Mouse (Mus musculus): ENCODE measurements at regions not wholly inside any gene's neighbourhood (a gene's known extent, or its start where the extent isn't known, plus 50 kb on each side); places are given as distances from the start of the nearest gene placed in this dataset.

DNA sequence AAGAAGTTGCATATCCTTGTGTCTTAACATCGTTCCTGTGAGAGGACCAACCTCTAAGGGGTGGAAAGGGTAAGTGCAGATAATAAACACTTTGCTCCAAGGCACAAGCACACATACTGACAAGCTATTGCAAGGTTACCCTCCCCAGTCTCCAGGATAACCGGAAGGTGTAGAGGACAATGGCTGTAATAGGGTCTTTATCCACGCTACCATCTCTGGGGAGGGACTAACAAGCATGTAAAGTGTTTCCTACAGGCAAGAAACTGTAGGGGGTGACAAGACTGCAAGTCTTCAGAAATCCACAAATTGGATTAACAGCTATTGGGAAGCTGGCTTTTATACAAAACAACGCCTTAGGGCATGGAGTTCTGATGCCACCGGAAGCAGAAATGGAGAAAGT is 197.5 kb upstream of the Chl1 start:
- no peak for DNase-seq

GRCm38 (mm10) chr6:103318081-103318480 is 192.3 kb upstream of the Chl1 start:
- no peak for DNase-seq

DNA sequence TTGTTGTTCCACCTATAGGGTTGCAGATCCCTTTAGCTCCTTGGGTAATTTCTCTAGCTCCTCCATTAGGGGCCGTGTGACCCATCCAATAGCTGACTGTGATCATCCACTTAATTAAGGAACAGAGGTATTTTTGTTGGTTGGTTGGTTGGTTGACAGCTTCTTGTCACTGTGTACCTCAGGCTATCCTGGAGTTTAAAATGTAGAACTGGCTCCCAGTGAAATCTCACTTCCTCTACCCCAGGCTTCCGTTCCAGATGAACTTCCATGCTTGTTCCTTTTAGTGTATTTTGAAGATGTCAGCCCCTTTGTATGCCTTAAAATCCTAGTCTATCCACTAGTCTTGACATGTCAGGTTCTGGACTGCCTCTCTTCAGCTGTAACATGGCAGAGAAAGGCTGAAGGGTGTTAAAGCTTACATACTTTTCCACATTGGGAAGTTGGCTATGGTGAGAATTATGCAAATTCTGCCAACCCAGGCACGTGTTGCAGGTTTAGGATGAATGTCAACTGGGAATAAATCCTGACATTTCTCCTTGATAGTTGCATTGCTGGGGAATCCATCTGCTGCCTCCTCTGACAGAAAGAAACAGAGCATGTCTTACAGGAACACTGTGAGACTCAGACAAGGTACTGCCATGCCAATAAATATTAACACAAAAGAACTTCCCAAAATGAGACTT is 191.6 kb upstream of the Chl1 start:
- DNase-seq, result no peak

- DNase-seq, result no peak
Measured at GRCm38 (mm10) chr6:103319964-103320363, 190.4 kb upstream of the Chl1 start.

DNA sequence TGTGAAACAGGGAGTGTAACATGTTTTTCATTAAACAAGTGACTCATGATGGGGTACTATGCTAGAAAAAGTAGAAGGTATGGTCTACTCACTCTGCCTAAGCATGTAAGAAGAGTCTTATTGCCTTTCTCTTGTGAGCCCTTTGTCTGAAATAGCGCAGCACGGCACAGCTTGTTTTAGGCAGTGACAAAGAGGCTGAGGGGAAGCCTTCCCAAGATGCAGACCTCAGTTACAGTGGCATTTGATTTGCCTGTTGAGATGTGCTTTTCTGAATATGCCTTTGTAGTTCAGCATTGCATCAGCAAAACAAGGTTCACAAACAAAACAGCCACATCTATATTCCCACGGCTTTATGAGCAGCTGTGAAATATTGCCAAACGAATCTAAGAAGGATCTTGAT is 189.8 kb upstream of the Chl1 start:
- DNase-seq, result no peak

GRCm38 (mm10) chr6:103321058-103321457 is 189.3 kb upstream of the Chl1 start:
- no peak for DNase-seq

DNA sequence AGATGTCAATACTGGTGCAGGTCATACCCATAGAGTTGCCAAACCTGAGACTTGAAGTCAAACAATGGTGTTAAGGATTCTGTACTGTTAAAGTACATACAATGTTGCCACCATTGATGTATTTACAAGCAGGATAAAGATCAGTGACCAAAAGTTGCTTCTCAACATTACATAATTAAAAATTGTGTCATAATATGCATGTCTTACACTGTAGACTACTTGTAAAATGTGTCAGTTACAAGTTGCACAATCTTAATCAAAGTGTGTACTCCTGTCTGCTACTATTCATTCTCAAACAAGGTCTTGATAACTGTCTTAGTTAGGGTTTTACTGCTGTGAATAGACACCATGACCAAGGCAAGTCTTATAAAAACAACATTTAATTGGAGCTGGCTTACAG is 187.9 kb upstream of the Chl1 start:
- DNase-seq, result no peak

DNA sequence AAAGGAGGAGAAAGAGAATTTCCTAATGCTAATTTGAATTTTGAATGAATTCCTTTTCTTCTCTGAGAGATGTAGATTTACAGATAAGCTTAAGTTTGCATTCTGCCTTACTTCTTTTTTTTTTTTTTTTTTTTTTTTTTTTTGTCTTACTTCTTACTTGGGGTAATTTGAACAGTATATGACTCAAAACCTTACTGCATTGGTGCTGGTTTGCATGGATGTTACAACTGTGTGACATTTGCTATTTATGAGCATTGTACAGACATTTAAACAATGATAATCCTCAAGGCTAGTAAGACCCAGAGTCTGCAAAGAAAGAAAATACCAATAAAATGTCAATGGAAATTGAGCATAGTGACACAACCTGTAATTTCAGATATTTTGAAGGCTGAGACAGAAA is 174.7 kb upstream of the Chl1 start:
- no peak for DNase-seq

- DNase-seq, result peak in 1 of 2 experiments; percentile 5
Measured at GRCm38 (mm10) chr6:103339961-103340732, 170.2 kb upstream of the Chl1 start.

- DNase-seq, result no peak
Measured at GRCm38 (mm10) chr6:103343515-103343914, 166.9 kb upstream of the Chl1 start.

DNA sequence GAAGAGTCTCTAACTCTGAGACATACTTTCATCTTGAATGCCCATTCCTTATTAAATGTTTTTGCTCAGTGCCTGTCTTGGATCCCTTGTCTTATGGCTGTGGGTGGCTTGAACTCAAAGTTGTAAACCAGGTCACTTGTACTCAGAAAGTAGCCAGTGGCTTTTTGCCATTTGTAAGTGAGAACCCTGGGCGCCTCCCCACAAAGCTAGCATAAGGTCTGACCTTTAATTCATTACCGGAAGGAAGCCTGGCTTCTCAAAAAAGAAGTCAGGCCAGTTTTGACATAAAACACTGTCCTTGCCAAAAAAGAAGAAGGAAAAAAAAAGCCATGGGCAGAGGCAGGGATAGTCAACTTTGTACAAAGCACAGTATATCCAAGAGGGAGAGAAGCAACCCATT is 166.0 kb upstream of the Chl1 start:
- DNase-seq, result no peak

DNA sequence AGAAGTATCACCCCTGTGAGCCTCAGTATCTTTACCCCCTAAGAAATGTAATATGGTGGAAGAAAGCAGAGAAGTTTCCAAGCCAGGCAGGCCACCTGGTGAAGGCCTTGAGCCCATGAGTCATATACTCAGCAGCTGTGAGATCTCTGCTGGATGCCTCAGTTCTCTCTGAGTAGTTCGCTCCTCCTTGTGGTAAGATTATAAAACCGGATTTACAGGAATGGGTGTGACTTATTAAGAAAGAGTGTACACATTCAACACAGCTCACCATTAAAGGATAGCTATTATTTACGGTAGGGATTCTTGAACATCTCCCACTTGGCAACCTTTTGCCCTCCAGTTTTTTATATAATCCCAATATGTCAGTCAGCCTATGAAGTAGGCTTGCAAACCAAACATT is 165.2 kb upstream of the Chl1 start:
- no peak for DNase-seq

DNA sequence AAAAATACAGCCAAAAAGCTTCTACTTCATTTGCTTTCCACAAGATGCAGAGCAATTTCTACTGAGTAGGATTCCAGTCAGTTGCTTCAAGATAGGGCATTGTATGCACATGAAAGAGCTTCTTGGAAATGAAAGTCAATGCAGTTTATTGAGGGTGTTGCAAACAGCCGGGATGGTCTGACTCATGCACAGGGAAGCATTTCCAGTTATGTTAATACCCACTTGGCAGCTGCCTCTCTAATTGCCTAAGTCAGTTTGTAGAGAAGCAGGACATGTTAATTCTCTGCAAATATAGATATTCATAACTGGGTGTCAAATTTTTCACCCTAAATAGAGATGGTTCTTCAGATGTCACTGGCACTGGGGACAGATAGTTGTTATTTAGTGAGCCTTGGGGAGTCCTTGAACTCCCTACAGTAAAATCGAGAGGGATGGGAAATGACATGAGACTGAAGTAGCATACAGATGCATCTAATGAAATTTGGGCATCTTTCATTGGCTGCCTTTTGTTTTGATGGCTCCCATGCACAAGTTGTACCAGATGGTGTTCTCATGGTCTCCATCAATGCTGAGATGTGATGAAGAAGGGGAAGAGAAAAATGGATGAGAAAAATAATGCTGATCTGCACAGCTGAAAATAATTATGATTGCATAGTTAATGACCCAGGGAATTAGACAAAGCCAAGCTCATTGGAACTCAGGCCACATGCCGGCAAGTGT is 157.8 kb upstream of the Chl1 start:
- DNase-seq, result no peak

DNA sequence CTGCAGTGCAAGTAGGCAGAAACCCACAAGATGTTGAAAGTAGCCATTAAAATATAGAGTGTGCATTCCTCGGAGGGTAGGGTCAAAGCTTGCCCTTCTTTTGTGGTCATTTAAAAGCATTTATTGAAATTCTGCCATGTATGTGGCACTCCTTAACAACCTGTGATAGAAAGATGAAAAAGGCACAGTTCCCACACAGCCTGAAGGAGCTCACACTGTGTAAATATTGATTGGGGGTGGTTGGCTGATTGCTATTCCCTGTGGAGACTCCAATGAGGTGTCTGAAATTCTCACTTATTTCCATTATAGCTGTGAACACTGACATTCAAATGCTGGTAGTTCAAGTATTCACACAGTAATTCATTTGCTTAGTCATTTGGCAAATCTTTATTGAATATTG is 157.0 kb upstream of the Chl1 start:
- no peak for DNase-seq

DNA sequence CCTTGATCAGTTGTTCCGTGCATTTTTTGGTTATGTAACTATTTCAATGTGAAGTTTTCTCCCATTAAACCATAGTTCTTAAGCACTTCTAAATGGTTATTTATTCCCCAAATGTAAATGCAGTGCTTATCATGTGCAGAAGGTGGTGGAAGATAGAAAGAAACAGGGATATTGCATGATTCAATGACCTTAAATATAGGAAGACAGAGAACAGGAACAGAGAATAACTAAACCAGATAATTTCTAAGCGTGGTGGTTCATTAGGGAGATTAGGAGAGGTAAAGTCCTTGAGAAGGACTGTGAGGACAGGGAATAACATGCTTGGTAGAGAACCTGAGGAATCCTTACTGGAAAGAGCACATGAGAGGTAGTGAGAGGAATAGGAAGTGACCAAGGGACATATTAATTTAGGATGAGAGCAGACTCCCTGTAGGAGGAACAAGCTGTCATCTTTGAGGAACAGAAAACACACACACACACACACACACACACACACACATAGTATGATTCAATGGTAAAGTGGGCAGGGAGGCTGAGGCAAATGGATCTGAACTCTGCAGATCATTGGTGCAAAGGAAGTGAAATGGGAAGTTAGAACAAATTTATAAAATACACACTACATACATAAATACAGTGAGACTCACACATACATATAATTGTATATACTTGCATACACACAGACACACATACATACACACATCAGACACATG is 143.4 kb upstream of the Chl1 start:
- DNase-seq, result no peak

GRCm38 (mm10) chr6:103374956-103375355 is 135.4 kb upstream of the Chl1 start:
- DNase-seq, result no peak

GRCm38 (mm10) chr6:103377277-103377676 is 133.1 kb upstream of the Chl1 start:
- no peak for DNase-seq

DNA sequence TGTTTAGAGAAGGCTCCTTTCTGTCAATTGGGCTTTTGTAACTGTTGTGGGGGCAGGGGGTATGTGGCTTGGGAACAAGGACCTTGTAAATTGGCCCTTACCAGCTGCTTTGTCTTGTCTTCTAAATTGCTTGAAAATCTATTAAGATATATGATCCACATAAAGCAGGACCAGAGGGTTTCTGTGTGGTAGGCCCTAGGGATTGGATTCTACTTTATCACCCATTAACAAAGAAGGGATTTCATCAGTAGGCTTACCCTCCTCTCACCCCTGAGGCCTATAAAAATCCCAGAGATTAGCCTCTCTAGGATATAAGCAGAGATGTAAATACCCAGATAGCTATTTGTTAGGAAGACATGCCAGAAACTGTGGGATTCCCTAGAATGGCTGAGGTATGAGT is 132.3 kb upstream of the Chl1 start:
- no peak for DNase-seq

DNA sequence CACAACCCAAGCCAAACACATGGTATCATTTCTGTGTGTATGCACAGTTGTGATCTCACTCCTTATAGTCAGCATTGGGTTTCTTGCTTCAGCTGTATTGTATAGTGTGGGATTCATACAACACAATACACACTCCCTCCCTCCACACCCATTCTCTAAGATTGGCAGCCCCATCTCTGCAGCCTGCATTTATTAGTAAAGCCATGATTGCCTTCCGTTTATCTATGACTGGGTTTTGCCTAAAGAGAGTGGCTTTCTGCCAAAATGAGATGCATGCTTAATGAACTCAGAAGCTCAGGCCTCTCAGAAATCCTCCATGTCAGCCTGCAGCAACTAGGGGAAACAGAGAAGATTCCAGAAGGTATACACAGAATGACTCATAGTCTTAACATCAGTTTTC is 129.4 kb upstream of the Chl1 start:
- no peak for DNase-seq

DNA sequence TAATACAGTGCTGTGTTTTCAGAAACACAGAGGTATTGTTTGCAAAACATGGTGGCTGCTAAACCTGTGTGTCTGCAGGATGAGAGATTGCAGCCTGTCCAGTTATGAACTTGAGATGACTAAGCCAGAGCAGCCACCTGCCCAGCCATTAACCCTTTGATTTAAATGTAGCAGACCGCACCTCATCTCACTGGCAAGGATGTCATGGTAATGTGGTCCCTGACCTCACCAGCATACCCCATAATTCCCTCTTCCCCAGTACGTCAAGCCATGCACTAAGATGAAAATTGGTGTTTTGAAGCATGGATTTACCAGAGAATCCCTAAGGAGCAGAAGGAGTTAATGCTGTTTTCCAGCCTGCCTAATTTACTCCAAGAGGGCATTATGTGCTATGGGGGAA is 128.5 kb upstream of the Chl1 start:
- no peak for DNase-seq

DNA sequence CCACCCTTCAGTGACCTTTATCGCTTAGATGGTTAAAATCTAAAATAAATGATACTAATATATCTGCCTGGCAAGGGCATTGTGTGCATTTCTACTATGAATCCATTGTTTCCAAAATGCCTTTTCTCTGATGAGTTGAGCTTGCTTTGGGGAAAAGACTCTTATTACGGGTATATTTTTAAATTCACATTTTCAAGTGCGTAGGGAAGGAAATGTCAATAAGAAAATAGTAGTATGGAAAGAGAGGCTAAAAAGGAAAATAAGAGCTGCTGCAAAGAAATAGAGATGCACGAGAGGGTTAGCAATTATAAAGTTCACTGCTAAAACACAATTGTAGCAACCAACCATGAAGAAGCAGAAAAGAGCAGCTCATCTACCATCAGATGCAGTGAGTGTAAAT is 123.8 kb upstream of the Chl1 start:
- no peak for DNase-seq

- no peak for DNase-seq
Measured at GRCm38 (mm10) chr6:103405961-103406360, 104.4 kb upstream of the Chl1 start.

DNA sequence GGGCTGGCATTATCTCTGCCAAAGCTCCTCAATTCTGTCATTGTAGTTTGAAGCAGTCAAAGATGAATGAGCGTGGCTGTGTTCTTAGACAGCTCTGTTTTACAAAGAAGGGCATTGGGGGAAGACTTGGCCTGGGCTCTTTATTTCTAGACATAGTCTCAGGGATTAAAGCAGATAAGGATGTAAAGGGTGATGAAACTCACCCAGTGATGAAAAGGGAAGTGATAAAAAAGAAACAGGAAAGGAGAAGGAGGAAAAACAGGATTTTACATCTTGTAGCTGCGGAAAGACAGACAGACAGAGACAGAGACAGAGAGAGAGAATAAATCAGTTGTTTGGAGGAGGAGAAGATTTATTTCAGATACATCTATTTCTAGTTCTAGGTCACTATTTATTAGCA is 95.5 kb upstream of the Chl1 start:
- no peak for DNase-seq

Measured in B cell, adult 2 months (primary cell).